Mouse (Mus musculus) forebrain, embryonic 16.5 days (tissue): ENCODE measurements around the gene Fras1. TPM values are rescaled to one million over a fixed set of nuclear protein-coding genes. Genes with fewer than 3 reads are reported as not detected.

Source experiments
- ATAC-seq: fragments of 200-750 bp; cut with Nextera tagmentation; 2 replicates; pipeline ENCODE4 v1.8.0; 2017; ENCODE audit warnings: mild to moderate bottlenecking, moderate library complexity
- H3K27ac ChIP-seq: fragments of 300-500 bp; sonication (generic); 2 replicates; pipeline ENCODE4 v1.5.1; 2014; ENCODE audit warnings: low read length, control low read depth
- H3K27me3 ChIP-seq: fragments of 300-500 bp; sonication (generic); replicated peaks from 2 replicates; pipeline ENCODE4 v1.6.1; 2014; ENCODE audit warnings: low read length; ENCODE audit not compliant: control insufficient read depth, insufficient read depth
- H3K36me3 ChIP-seq: fragments of 300-500 bp; sonication (generic); 2 replicates; pipeline ENCODE4 v1.6.1; 2014; ENCODE audit not compliant: control insufficient read depth, insufficient read depth
- H3K4me1 ChIP-seq: fragments of 300-500 bp; sonication (generic); replicated peaks from 2 replicates; pipeline ENCODE4 v1.6.1; 2014; ENCODE audit warnings: low read length; ENCODE audit not compliant: control insufficient read depth, insufficient read depth
- H3K4me2 ChIP-seq: fragments of 300-500 bp; sonication (generic); 2 replicates; pipeline ENCODE4 v1.6.1; 2014; ENCODE audit warnings: mild to moderate bottlenecking, low read length, control low read depth
- H3K4me3 ChIP-seq: fragments of 300-500 bp; sonication (generic); replicated peaks from 2 replicates; pipeline ENCODE4 v1.5.1; 2014; ENCODE audit warnings: mild to moderate bottlenecking, low read length, control low read depth
- H3K9ac ChIP-seq: fragments of 300-500 bp; sonication (generic); replicated peaks from 2 replicates; pipeline ENCODE4 v1.6.1; 2014; ENCODE audit warnings: low read depth, low read length, control low read depth
- H3K9me3 ChIP-seq: fragments of 300-500 bp; sonication (generic); 2 replicates; pipeline ENCODE4 v1.6.1; 2016; ENCODE audit warnings: low read length; ENCODE audit not compliant: control insufficient read depth
- WGBS: fragments of 180-500 bp; shearing (Covaris S2); extraction: QIAGEN DNeasy Blood & Tissue Kit; methylation state at CpG from one replicate; pipeline ENCODE4 v1.1.7; 2014; 5-methylcytosine and 5-hydroxymethylcytosine counted together
- polyA plus RNA-seq: library from polyadenylated mRNA; unstranded; fragments of >200 nt; fragmentation: Nextera tagmentation; extraction: Ambion mirVana; gene quantifications from 2 replicates; pipeline ENCODE4 v1.2.1, GENCODE M21; 2015

Fras1 gene
- polyA plus RNA-seq, 1 experiment from 2014 or later = 3.4 TPM

GRCm38 (mm10) chr5:96792936-96793718 lies 419.4 kb downstream of the Fras1 start, which contains the start of gene Anxa3:
Gene Anxa3, plus strand, starts transcription at chr5:96793339.
- 10% methylated on average over 26 of the region's 26 CpGs for WGBS
- Histone ChIP-seq H3K4me2 (peak within 1 kb of the TSS; percentile 58), H3K4me3 (peak within 1 kb of the TSS; percentile 37), H3K9me3 (no peaks in the 10 kb centered on the region), H3K9ac (peak within 1 kb of the TSS; percentile 35), H3K27ac (no peak within 1 kb of the TSS), H3K4me1 (peaks cover 4% of the 10 kb centered on the region), H3K27me3 (no peaks in the 10 kb centered on the region; the same call in 1 of the 2 replicates), H3K36me3 (no peaks in the 10 kb centered on the region)
- peak; percentile 36; the same call in 1 of the 2 replicates for ATAC-seq

- Histone ChIP-seq H3K27me3 (no peaks in the 10 kb centered on the region; the same call in 1 of the 2 replicates), H3K9me3 (no peaks in the 10 kb centered on the region), H3K27ac (no peak overlapping the region), H3K9ac (no peak overlapping the region), H3K4me1 (peaks cover 4% of the 10 kb centered on the region), H3K36me3 (no peaks in the 10 kb centered on the region), H3K4me3 (no peak overlapping the region), H3K4me2 (no peak overlapping the region)
- WGBS = 55% methylated on average over 10 of the region's 10 CpGs
- ATAC-seq = no peak
Observed at GRCm38 (mm10) chr5:96793953-96794635, 420.3 kb downstream of the Fras1 start.

GRCm38 (mm10) chr5:96795752-96796151 lies 422.0 kb downstream of the Fras1 start:
- ATAC-seq = no peak
- Histone ChIP-seq H3K27me3 (no peaks in the 10 kb centered on the region; the same call in 1 of the 2 replicates), H3K4me2 (no peak overlapping the region), H3K4me3 (no peak overlapping the region), H3K27ac (no peak overlapping the region), H3K9ac (no peak overlapping the region), H3K9me3 (no peaks in the 10 kb centered on the region), H3K36me3 (no peaks in the 10 kb centered on the region), H3K4me1 (peaks cover 4% of the 10 kb centered on the region)
- WGBS = 93% methylated on average over 1 of the region's 1 CpGs

- Histone ChIP-seq H3K27ac (no peak overlapping the region), H3K36me3 (no peaks in the 10 kb centered on the region), H3K4me2 (no peak overlapping the region), H3K9ac (no peak overlapping the region), H3K9me3 (no peaks in the 10 kb centered on the region), H3K4me3 (no peak overlapping the region), H3K27me3 (no peaks in the 10 kb centered on the region; the same call in 1 of the 2 replicates), H3K4me1 (peaks cover 4% of the 10 kb centered on the region)
- ATAC-seq = no peak
- 92% methylated on average over 6 of the region's 6 CpGs for WGBS
Observed at GRCm38 (mm10) chr5:96797465-96797864, 423.7 kb downstream of the Fras1 start.

- Histone ChIP-seq H3K9me3 (no peaks in the 10 kb centered on the region), H3K27ac (no peak overlapping the region), H3K27me3 (no peaks in the 10 kb centered on the region), H3K36me3 (no peaks in the 10 kb centered on the region), H3K9ac (no peak overlapping the region), H3K4me2 (no peak overlapping the region), H3K4me3 (no peak overlapping the region), H3K4me1 (no peaks in the 10 kb centered on the region)
- WGBS = 94% methylated on average over 9 of the region's 9 CpGs
- ATAC-seq = no peak
Observed at GRCm38 (mm10) chr5:96799165-96799564, 425.4 kb downstream of the Fras1 start.

GRCm38 (mm10) chr5:96799969-96800368 lies 426.2 kb downstream of the Fras1 start:
- no peaks in the 10 kb centered on the region for H3K4me1 ChIP-seq
- H3K36me3 ChIP-seq = no peaks in the 10 kb centered on the region
- no peaks in the 10 kb centered on the region for H3K27me3 ChIP-seq
- H3K4me3 ChIP-seq = no peak overlapping the region
- H3K9ac ChIP-seq = no peak overlapping the region
- WGBS = 91% methylated on average over 9 of the region's 9 CpGs
- no peak for ATAC-seq
- H3K27ac ChIP-seq = no peak overlapping the region
- no peaks in the 10 kb centered on the region for H3K9me3 ChIP-seq
- H3K4me2 ChIP-seq = no peak overlapping the region

GRCm38 (mm10) chr5:96802185-96802584 lies 428.4 kb downstream of the Fras1 start:
- no peak for ATAC-seq
- Histone ChIP-seq H3K27ac (no peak overlapping the region), H3K4me2 (no peak overlapping the region), H3K9ac (no peak overlapping the region), H3K36me3 (no peaks in the 10 kb centered on the region), H3K27me3 (no peaks in the 10 kb centered on the region), H3K4me1 (no peaks in the 10 kb centered on the region), H3K9me3 (no peaks in the 10 kb centered on the region), H3K4me3 (no peak overlapping the region)
- 18% methylated on average over 7 of the region's 7 CpGs for WGBS

- H3K27me3 ChIP-seq = no peaks in the 10 kb centered on the region
- WGBS = 60% methylated on average over 3 of the region's 3 CpGs
- H3K36me3 ChIP-seq = no peaks in the 10 kb centered on the region
- no peak overlapping the region for H3K4me2 ChIP-seq
- H3K9ac ChIP-seq = no peak overlapping the region
- no peaks in the 10 kb centered on the region for H3K4me1 ChIP-seq
- no peak for ATAC-seq
- H3K9me3 ChIP-seq = no peaks in the 10 kb centered on the region
- no peak overlapping the region for H3K27ac ChIP-seq
- no peak overlapping the region for H3K4me3 ChIP-seq
Observed at GRCm38 (mm10) chr5:96803091-96803490, 429.3 kb downstream of the Fras1 start.

GRCm38 (mm10) chr5:96804304-96804703 lies 430.5 kb downstream of the Fras1 start:
- WGBS = 85% methylated on average over 4 of the region's 4 CpGs
- H3K9ac ChIP-seq = no peak overlapping the region
- H3K36me3 ChIP-seq = no peaks in the 10 kb centered on the region
- no peak overlapping the region for H3K4me3 ChIP-seq
- H3K4me2 ChIP-seq = no peak overlapping the region
- no peak for ATAC-seq
- no peaks in the 10 kb centered on the region for H3K27me3 ChIP-seq
- H3K4me1 ChIP-seq = no peaks in the 10 kb centered on the region
- no peaks in the 10 kb centered on the region for H3K9me3 ChIP-seq
- no peak overlapping the region for H3K27ac ChIP-seq
